Mouse (Mus musculus): ENCODE results near the gene Il6ra. TPM values are rescaled to one million over a fixed set of nuclear protein-coding genes. Genes with fewer than 3 reads are reported as not detected.

Gene Il6ra
- polyA plus RNA-seq, 1 experiment from 2014 or later = 11.8 TPM

DNA sequence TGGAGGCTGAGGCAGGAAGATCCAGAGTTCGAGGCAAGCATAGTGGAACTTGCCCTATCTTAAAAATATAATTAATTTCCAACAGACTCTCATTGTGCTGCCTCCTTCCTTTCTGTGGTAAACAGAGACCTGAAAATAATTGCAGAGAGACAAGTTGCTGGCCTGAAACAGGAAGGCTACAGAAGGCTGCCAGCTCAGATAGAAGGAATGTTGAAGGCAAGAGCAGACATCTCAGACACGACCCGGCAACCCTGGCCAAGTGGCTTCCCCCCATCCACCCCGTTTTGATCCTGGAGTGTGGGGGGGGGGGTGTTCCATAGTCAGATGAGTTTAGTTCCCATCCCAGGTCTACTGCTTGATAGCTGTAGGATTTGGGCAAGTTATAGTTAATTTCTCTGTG, 1.7 kb upstream of the Il6ra start:
- ATAC-seq (no peak), DNase-seq (no peak)
- no peak overlapping the region for H3K9ac ChIP-seq (replicated peaks)
- H3K4me1 ChIP-seq (ENCODE audit: insufficient read depth) = peaks cover 20% of the 10 kb centered on the region
- WGBS (ENCODE audit: insufficient replicate concordance) = 44% methylated on average over 4 of the region's 4 CpGs
- no peaks in the 10 kb centered on the region for H3K36me3 ChIP-seq (replicated peaks; ENCODE audit: insufficient read depth, low read length)
- H3K27ac ChIP-seq (ENCODE audit: low read depth) = no peak overlapping the region
- no peak overlapping the region for H3K4me3 ChIP-seq (ENCODE audit: low read depth, low read length)
- no peak for TF ChIP-seq CTCF (IDR thresholded peaks at IDR 0.05; ENCODE audit: low read depth)
- no peak for TF ChIP-seq EP300 (IDR thresholded peaks at IDR 0.05; ENCODE audit: low read depth)
- H3K27me3 ChIP-seq (ENCODE audit: insufficient read depth, low read length) = peaks cover 9% of the 10 kb centered on the region; the same call in 1 of the 2 replicates
- H3K4me2 ChIP-seq (ENCODE audit: low read depth, low read length) = no peak overlapping the region
- H3K9me3 ChIP-seq (ENCODE audit: low read length) = no peaks in the 10 kb centered on the region

DNA sequence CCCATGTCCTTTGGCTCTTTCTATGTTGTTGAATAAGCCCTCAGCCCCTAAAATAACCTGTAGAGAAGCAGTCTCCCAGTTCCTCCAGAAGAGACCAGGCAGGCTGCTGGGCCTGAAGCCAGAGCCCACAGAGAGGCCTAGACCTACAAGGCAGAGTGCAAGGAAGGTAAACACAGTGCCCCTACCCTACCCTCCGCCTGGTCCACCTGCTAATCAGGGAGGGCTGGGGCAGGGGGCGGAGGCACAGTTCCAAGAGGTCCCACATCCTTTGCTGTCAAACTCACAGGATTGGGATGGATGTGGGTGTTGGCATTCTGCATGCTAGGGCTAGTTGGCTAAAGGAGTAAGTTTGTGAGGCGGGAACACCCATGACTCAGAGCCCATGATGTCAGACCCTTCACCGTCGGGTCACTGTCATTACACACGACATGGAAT, 871 bp downstream of the Il6ra start:
- Histone ChIP-seq H3K4me2 (ENCODE audit: low read depth, low read length) (peak overlapping the region; percentile 86), H3K27ac (ENCODE audit: low read depth) (peak overlapping the region; percentile 96), H3K9me3 (ENCODE audit: low read length) (no peaks in the 10 kb centered on the region), H3K27me3 (ENCODE audit: insufficient read depth, low read length) (peaks cover 9% of the 10 kb centered on the region; the same call in 1 of the 2 replicates), H3K4me1 (ENCODE audit: insufficient read depth) (peaks cover 38% of the 10 kb centered on the region), H3K36me3 (replicated peaks; ENCODE audit: insufficient read depth, low read length) (peaks cover 3% of the 10 kb centered on the region; the same call in 1 of the 2 replicates), H3K4me3 (ENCODE audit: low read depth, low read length) (peak overlapping the region; percentile 77), H3K9ac (replicated peaks) (peak overlapping the region; percentile 77)
- ATAC-seq = peak; percentile 30
- peak; percentile 56 for DNase-seq
- 28% methylated on average over 6 of the region's 6 CpGs for WGBS (ENCODE audit: insufficient replicate concordance)
- TF ChIP-seq EP300 (IDR thresholded peaks at IDR 0.05; ENCODE audit: low read depth) = no peak
- TF ChIP-seq CTCF (IDR thresholded peaks at IDR 0.05; ENCODE audit: low read depth) = no peak

DNA sequence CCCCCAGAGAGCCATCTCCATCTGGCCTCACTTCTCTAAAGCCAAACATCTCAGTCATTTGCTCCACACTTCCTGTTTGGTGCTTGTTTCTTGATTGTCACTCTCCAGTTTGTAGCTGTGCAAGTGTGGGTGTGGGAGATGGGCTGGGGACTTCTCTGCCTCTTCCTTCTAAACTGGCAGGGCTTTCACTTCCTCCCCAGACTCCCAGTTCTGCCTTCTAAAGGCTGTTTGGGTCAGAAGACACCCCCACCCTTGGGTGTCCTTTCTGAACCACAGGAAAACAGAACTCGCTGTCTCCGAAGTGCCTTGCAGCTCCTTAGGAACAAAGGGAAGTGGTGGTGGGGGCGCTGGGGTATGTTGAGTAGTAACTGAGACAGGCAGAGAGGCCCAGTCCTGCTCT, 1.8 kb downstream of the Il6ra start:
- Histone ChIP-seq H3K27ac (ENCODE audit: low read depth) (peak overlapping the region; percentile 96), H3K4me3 (ENCODE audit: low read depth, low read length) (peak overlapping the region; percentile 77)
- peak; percentile 57 for DNase-seq

DNA sequence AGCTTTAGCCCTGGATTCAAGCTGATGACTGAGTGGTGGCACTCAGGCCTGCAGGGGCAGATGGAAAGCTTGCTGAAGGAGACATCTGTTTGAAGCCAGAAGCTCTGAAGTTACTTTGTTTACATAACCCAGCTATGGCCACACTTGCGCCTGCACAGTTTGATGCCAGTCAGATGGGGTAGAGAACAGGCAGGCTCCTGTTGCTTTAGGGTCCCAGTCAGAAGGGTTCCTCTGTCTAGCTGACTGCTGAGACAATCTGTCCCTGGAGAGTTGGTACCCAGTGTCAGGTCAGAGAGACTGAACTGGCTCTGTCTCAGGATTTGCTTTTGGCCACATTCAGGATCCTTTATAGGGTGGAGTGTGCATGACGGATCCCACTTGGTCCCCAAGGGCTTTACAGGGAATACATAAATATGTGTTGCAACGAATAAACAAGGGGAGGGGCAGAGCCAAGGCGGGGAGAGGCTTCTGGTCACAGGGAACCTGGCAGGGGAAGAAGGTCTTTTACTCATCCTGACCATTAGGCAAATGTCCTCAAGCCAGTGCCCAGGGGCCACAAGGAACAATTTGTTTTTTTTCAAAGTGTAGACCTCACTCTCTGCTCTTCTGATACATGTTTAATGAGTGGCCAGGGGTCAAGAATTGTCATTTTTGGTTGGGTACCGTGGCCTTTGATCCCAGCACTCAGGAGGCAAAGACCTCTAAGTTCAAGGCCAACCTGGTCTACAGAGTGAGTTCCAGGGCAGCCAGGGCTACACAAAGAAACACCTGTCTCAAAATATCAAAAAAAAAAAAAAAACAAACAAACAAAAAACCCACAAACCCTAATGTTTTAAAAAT, 3.1 kb downstream of the Il6ra start:
- Histone ChIP-seq H3K9ac (replicated peaks) (0 out of 2 replicates have a peak overlapping the region, but pooled peaks have one; percentile 0), H3K4me2 (ENCODE audit: low read depth, low read length) (peak overlapping the region; percentile 86), H3K4me1 (ENCODE audit: insufficient read depth) (peaks cover 56% of the 10 kb centered on the region), H3K36me3 (replicated peaks; ENCODE audit: insufficient read depth, low read length) (peaks cover 3% of the 10 kb centered on the region; the same call in 1 of the 2 replicates), H3K27me3 (ENCODE audit: insufficient read depth, low read length) (peaks cover 9% of the 10 kb centered on the region; the same call in 1 of the 2 replicates), H3K4me3 (ENCODE audit: low read depth, low read length) (no peak overlapping the region), H3K9me3 (ENCODE audit: low read length) (no peaks in the 10 kb centered on the region), H3K27ac (ENCODE audit: low read depth) (peak overlapping the region; percentile 41)
- WGBS (ENCODE audit: insufficient replicate concordance) = 41% methylated on average over 5 of the region's 5 CpGs
- DNase-seq (no peak), ATAC-seq (no peak)
- TF ChIP-seq EP300 (IDR thresholded peaks at IDR 0.05; ENCODE audit: low read depth) (no peak; the same call in 1 of the 2 replicates), CTCF (IDR thresholded peaks at IDR 0.05; ENCODE audit: low read depth) (no peak)

More for the DNA sequence above, 1.8 kb downstream of the Il6ra start:
- H3K4me2 ChIP-seq (ENCODE audit: low read depth, low read length) = peak overlapping the region; percentile 86
- peaks cover 45% of the 10 kb centered on the region for H3K4me1 ChIP-seq (ENCODE audit: insufficient read depth)
- TF ChIP-seq CTCF (IDR thresholded peaks at IDR 0.05; ENCODE audit: low read depth) (no peak), EP300 (IDR thresholded peaks at IDR 0.05; ENCODE audit: low read depth) (no peak)
- peaks cover 9% of the 10 kb centered on the region; the same call in 1 of the 2 replicates for H3K27me3 ChIP-seq (ENCODE audit: insufficient read depth, low read length)
- WGBS (ENCODE audit: insufficient replicate concordance) = 41% methylated on average over 3 of the region's 3 CpGs
- 0 out of 2 replicates have a peak overlapping the region, but pooled peaks have one; percentile 13 for H3K9ac ChIP-seq (replicated peaks)
- peaks cover 3% of the 10 kb centered on the region; the same call in 1 of the 2 replicates for H3K36me3 ChIP-seq (replicated peaks; ENCODE audit: insufficient read depth, low read length)
- no peaks in the 10 kb centered on the region for H3K9me3 ChIP-seq (ENCODE audit: low read length)
- peak; percentile 3; the same call in 1 of the 2 replicates for ATAC-seq

DNA sequence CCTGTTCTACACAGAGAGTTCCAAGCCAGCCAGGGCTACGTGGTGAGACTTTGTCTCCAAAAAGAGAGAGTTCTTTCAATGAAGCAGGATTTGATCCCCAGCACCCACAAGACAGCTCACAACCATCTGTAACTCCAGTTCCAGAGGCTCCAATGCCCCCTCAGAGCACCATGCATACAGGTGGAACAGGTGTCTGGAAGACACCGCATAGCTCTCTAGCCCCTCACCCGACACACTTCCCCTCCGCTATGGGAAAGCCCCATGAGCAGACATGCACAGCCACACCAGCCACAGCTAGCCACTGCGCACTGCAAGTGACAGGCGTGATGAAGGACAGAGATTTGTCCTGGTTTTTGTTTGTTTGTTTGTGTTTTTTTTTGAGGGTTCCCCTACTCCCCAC, 4.2 kb downstream of the Il6ra start:
- Histone ChIP-seq H3K27ac (ENCODE audit: low read depth) (0 out of 2 replicates have a peak overlapping the region, but pooled peaks have one; percentile 2), H3K4me3 (ENCODE audit: low read depth, low read length) (no peak overlapping the region), H3K4me2 (ENCODE audit: low read depth, low read length) (peak overlapping the region; percentile 19), H3K9ac (replicated peaks) (no peak overlapping the region), H3K9me3 (ENCODE audit: low read length) (no peaks in the 10 kb centered on the region), H3K36me3 (replicated peaks; ENCODE audit: insufficient read depth, low read length) (peaks cover 3% of the 10 kb centered on the region; the same call in 1 of the 2 replicates), H3K4me1 (ENCODE audit: insufficient read depth) (peaks cover 58% of the 10 kb centered on the region), H3K27me3 (ENCODE audit: insufficient read depth, low read length) (peaks cover 9% of the 10 kb centered on the region; the same call in 1 of the 2 replicates)
- no peak for DNase-seq
- ATAC-seq = no peak
- 68% methylated on average over 6 of the region's 6 CpGs for WGBS (ENCODE audit: insufficient replicate concordance)
- no peak for TF ChIP-seq EP300 (IDR thresholded peaks at IDR 0.05; ENCODE audit: low read depth)
- no peak for TF ChIP-seq CTCF (IDR thresholded peaks at IDR 0.05; ENCODE audit: low read depth)

DNA sequence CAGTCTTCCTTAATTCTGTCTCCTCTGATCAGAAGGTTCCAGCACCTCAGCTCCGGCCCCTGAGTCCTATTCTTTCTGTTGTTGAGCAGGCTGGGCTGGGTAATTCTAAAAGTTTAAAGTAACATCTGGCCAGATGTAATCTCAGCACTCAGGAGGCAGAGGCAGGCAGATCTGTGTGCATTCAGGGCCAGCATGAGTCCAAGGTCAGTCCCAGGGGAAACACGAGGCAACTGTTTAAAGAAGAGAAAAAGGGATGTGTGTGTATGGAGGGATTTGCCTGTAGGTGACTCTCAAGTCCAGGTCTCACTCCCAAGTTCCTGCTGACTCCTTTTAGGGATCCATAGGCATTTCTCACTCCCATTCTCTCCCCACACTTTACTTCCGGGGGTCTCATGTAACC, 5.2 kb downstream of the Il6ra start:
- Histone ChIP-seq H3K9ac (replicated peaks) (no peak overlapping the region), H3K27ac (ENCODE audit: low read depth) (no peak overlapping the region), H3K27me3 (ENCODE audit: insufficient read depth, low read length) (peaks cover 3% of the 10 kb centered on the region; the same call in 1 of the 2 replicates), H3K9me3 (ENCODE audit: low read length) (no peaks in the 10 kb centered on the region), H3K4me1 (ENCODE audit: insufficient read depth) (peaks cover 64% of the 10 kb centered on the region), H3K4me2 (ENCODE audit: low read depth, low read length) (no peak overlapping the region), H3K4me3 (ENCODE audit: low read depth, low read length) (no peak overlapping the region), H3K36me3 (replicated peaks; ENCODE audit: insufficient read depth, low read length) (peaks cover 3% of the 10 kb centered on the region)
- no peak for DNase-seq
- no peak for ATAC-seq
- 72% methylated on average over 3 of the region's 3 CpGs for WGBS (ENCODE audit: insufficient replicate concordance)
- TF ChIP-seq CTCF (IDR thresholded peaks at IDR 0.05; ENCODE audit: low read depth) (no peak), EP300 (IDR thresholded peaks at IDR 0.05; ENCODE audit: low read depth) (no peak)
